Mouse (Mus musculus) midbrain, embryonic 16.5 days (tissue): ENCODE results near the gene H2-DMa. TPM values are rescaled to one million over a fixed set of nuclear protein-coding genes. Genes with fewer than 3 reads are reported as not detected.

Experiments
- ATAC-seq: fragments of 200-750 bp; cut with Nextera tagmentation; 2 replicates; pipeline ENCODE4 v1.8.0; 2017; ENCODE audit warnings: moderate TSS enrichment
- H3K27ac ChIP-seq: fragments of 300-500 bp; sonication (generic); 2 replicates; pipeline ENCODE4 v1.5.1; 2014; ENCODE audit warnings: mild to moderate bottlenecking, low read length, mixed read lengths
- H3K27me3 ChIP-seq: fragments of 300-500 bp; sonication (generic); 2 replicates; pipeline ENCODE4 v1.6.1; 2014; ENCODE audit warnings: low read depth, low read length, mixed read lengths; ENCODE audit not compliant: control insufficient read depth, insufficient read depth
- H3K36me3 ChIP-seq: fragments of 300-500 bp; sonication (generic); 2 replicates; pipeline ENCODE4 v1.6.1; 2014; ENCODE audit warnings: mild to moderate bottlenecking, low read length, moderate library complexity, mixed read lengths; ENCODE audit not compliant: control insufficient read depth, insufficient read depth
- H3K4me1 ChIP-seq: fragments of 300-500 bp; sonication (generic); 2 replicates; pipeline ENCODE4 v1.6.1; 2014; ENCODE audit warnings: mild to moderate bottlenecking, low read length, mixed read lengths; ENCODE audit not compliant: control insufficient read depth, insufficient read depth
- H3K4me2 ChIP-seq: fragments of 300-500 bp; sonication (generic); 2 replicates; pipeline ENCODE4 v1.6.1; 2014; ENCODE audit warnings: mild to moderate bottlenecking, low read length, mixed read lengths
- H3K4me3 ChIP-seq: fragments of 300-500 bp; sonication (generic); 2 replicates; pipeline ENCODE4 v1.5.1; 2014; ENCODE audit warnings: low read depth, mild to moderate bottlenecking, low read length, moderate library complexity, mixed read lengths
- H3K9ac ChIP-seq: fragments of 300-500 bp; sonication (generic); 2 replicates; pipeline ENCODE4 v1.6.1; 2014; ENCODE audit warnings: low read depth, low read length, mixed read lengths
- H3K9me3 ChIP-seq: fragments of 300-500 bp; sonication (generic); replicated peaks from 2 replicates; pipeline ENCODE4 v1.6.1; 2014; ENCODE audit warnings: mild to moderate bottlenecking, low read length, mixed read lengths; ENCODE audit not compliant: control insufficient read depth, poor library complexity, severe bottlenecking
- WGBS: fragments of 180-500 bp; shearing (Covaris S2); extraction: QIAGEN DNeasy Blood & Tissue Kit; methylation state at CpG from one replicate; pipeline ENCODE4 v1.1.7; 2014; 5-methylcytosine and 5-hydroxymethylcytosine counted together
- polyA plus RNA-seq: library from polyadenylated mRNA; unstranded; fragments of >200 nt; fragmentation: Nextera tagmentation; extraction: Ambion mirVana; gene quantifications from 2 replicates; pipeline ENCODE4 v1.2.1, GENCODE M21; 2015

Gene H2-DMa
- polyA plus RNA-seq, 1 experiment from 2014 or later: 22.7 TPM

DNA sequence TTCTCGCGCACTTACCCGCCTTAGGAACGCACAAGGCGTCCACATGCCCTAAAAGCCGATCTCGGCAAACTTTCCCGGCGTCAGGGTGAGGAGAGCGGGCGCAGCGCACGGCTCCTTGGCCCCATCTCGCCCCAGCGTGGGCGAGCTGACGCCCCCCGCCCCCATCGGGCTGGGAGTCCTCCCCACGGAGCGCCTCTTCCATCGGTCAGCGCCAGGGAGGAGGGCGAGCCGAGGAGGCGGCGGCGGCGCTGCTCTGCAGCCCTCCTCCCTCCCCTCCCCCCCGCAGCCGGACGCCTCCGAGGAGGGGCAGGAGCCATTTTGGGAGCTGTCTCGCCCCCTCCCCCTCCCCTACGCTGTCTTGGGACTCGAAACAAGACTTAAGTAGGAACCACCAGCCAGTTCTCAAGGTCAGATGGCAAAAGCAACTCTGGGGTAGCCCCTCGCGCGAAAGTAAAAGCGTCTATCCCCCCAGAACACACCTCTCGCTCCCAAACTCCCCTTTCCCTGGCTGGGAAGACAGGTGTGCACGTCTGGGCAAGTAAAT is 911 bp downstream of the H2-DMa start:
- Histone ChIP-seq H3K4me1 (peaks cover 33% of the 10 kb centered on the region), H3K4me3 (peak overlapping the region; percentile 88), H3K4me2 (peak overlapping the region; percentile 84), H3K36me3 (peaks cover 10% of the 10 kb centered on the region), H3K27ac (peak overlapping the region; percentile 100), H3K27me3 (no peaks in the 10 kb centered on the region), H3K9ac (peak overlapping the region; percentile 99), H3K9me3 (no peaks in the 10 kb centered on the region)
- WGBS: under 1% methylated on average over 37 of the region's 42 CpGs
- 0 out of 2 replicates have a peak, but pooled peaks have one; percentile 1 for ATAC-seq

DNA sequence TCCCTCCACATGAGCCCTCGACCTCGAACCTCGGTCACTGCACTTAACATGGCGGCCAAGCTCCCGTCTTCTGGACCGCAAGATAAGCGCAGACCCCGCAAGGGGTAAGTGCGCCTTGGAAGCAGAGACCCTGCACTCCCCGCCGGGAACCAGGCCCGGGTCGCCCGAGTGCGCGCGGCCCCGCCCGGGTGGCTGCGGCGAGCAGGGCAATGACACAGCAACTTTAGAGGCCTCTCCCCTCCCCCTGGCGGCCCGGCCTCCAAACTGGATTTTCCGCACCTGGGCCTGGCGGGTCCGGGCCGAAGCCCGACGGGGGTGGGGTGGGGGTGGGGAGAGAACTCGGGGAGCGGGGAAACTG is 1.5 kb downstream of the H2-DMa start:
- peak overlapping the region; percentile 99 for H3K9ac ChIP-seq
- H3K4me3 ChIP-seq: peak overlapping the region; percentile 88
- H3K4me2 ChIP-seq: peak overlapping the region; percentile 84
- peak overlapping the region; percentile 100 for H3K27ac ChIP-seq
- under 1% methylated on average over 24 of the region's 31 CpGs for WGBS
- no peaks in the 10 kb centered on the region for H3K9me3 ChIP-seq
- H3K36me3 ChIP-seq: peaks cover 8% of the 10 kb centered on the region; the same call in 1 of the 2 replicates
- ATAC-seq: 0 out of 2 replicates have a peak, but pooled peaks have one; percentile 0
- peaks cover 33% of the 10 kb centered on the region for H3K4me1 ChIP-seq
- H3K27me3 ChIP-seq: no peaks in the 10 kb centered on the region

DNA sequence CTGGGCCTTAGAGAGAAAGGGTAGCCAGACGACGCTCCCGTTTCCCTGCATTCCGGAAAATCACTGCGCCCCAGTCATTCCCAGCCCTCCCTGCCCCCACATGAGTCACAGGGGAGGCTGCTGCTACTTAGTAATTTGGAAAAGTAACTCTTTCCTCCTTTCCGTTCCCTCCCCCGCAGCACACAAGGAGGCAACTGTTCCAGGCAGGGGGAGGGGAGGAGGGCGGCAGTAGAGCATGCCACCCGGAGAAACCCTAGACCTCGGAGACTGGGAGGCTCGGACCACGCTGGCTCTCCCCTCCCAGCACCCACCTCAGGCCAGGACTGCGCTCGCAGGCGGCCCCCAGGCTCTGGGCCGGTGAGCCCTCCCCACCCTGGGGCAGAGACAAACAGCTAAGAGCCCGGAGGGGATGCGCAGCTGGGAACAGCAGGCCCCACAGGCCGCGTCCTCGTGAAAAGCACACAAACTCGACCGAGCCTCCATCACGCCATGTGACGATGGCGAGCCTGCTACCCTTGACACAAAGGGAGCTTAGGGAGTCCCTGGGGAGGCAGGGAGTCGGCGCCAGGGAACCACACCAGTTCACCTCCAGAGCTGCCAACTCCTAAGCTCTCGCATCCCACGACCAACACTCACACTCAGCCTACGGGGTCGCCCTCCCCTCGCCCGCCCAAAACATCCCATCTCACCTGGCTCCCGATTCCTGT is 2.0 kb downstream of the H2-DMa start:
- ATAC-seq: peak; percentile 18
- Histone ChIP-seq H3K9me3 (no peaks in the 10 kb centered on the region), H3K4me3 (peak overlapping the region; percentile 88), H3K4me1 (peaks cover 29% of the 10 kb centered on the region), H3K36me3 (peaks cover 5% of the 10 kb centered on the region; the same call in 1 of the 2 replicates), H3K27ac (peak overlapping the region; percentile 100), H3K4me2 (peak overlapping the region; percentile 84), H3K27me3 (no peaks in the 10 kb centered on the region), H3K9ac (peak overlapping the region; percentile 99)
- WGBS: 0% methylated on average over 32 of the region's 35 CpGs

DNA sequence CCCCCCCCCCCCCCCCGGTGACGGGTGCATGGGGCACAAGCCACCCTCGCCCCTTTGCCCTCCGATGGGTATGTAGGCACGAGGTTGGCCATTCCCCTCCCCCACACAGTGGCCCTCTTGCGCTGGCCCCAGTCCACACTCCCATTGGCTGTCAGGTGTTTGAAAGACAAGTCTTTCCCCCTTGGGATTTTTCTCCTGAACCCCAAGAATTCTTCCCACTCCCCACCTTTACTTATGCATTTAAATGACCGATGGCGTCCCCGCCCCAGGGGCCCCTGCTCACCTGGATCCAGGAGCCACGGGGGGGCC is 2.5 kb downstream of the H2-DMa start:
- Histone ChIP-seq H3K9ac (peak overlapping the region; percentile 99), H3K4me2 (peak overlapping the region; percentile 84), H3K4me3 (peak overlapping the region; percentile 88), H3K36me3 (peaks cover 5% of the 10 kb centered on the region; the same call in 1 of the 2 replicates), H3K9me3 (no peaks in the 10 kb centered on the region), H3K27me3 (no peaks in the 10 kb centered on the region), H3K27ac (peak overlapping the region; percentile 100), H3K4me1 (peaks cover 24% of the 10 kb centered on the region)
- ATAC-seq: peak; percentile 16; the same call in 1 of the 2 replicates
- 0% methylated on average over 8 of the region's 10 CpGs for WGBS

DNA sequence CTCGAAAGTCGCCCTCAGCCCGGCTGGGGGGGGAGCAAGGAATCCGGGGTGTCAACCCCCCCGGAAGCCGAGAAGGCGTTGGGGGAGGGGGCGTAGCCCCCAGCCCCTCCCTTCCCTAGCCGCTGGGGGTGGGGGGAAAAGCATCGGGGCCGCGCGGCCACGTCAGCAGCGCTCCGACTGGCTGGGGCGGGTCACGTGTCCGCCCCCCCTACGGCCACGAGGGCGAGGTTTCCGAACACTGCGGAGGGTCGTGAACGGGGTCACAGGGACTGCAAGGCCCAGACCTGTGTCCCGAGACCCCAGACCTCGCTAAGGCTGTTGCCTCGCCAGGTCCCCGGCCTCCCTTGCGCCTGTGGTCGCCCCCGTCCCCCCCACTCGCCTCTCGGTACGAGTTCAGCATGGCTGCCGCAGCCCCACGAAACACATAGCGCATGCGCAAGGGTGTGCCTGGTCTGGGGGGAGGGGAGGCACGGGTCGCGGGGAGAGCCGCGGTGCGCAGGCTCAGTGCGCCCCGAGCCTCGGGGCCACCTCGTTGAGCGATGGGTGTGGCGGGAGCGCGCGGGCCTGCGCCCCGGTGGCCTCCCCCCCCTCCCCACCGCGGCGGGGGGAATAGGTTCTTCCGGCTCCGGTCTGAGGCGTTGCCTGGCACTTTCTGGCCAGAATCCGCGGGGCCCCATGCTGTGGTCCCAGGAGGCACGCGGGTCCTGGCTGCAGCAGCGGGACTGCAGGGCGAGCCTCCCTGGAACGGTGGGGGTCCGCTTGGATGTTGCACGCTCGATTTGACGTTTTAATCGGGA is 3.0 kb downstream of the H2-DMa start, which contains the start of gene Brd2:
Gene Brd2 (minus strand): TSS at position 447 of the 797 bp plus-strand sequence.
- Histone ChIP-seq H3K27me3 (no peaks in the 10 kb centered on the region), H3K36me3 (peaks cover 5% of the 10 kb centered on the region; the same call in 1 of the 2 replicates), H3K4me3 (peak within 1 kb of the TSS; percentile 88), H3K27ac (peak within 1 kb of the TSS; percentile 100), H3K9me3 (no peaks in the 10 kb centered on the region), H3K9ac (peak within 1 kb of the TSS; percentile 99), H3K4me1 (peaks cover 20% of the 10 kb centered on the region), H3K4me2 (peak within 1 kb of the TSS; percentile 84)
- peak; percentile 54 for ATAC-seq
- under 1% methylated on average over 74 of the region's 75 CpGs for WGBS

DNA sequence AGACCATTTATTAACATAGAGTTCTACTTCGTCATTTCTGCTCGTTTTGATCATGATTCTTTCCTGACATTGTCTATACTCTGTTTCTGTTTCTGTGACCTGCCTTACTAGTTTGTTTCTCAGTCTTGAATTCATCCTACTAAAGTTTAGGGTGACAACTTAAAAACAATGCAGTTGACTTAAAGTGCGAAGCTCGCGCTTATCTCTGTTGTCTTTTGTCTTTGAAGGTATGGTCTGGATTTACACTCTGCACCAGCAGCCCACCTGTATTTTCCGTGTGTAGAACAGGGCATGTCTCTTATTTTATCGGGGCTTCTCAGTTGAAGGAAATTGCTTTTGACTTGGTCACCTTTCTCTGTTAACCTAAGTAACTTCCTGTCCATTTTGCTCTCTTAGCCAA is 3.8 kb downstream of the H2-DMa start:
- WGBS: 2% methylated on average over 7 of the region's 7 CpGs
- H3K9ac ChIP-seq: peak overlapping the region; percentile 99
- H3K27me3 ChIP-seq: no peaks in the 10 kb centered on the region
- peak overlapping the region; percentile 84 for H3K4me2 ChIP-seq
- H3K4me3 ChIP-seq: peak overlapping the region; percentile 88
- peaks cover 5% of the 10 kb centered on the region; the same call in 1 of the 2 replicates for H3K36me3 ChIP-seq
- H3K4me1 ChIP-seq: peaks cover 20% of the 10 kb centered on the region
- ATAC-seq: no peak
- H3K27ac ChIP-seq: peak overlapping the region; percentile 100
- no peaks in the 10 kb centered on the region for H3K9me3 ChIP-seq

DNA sequence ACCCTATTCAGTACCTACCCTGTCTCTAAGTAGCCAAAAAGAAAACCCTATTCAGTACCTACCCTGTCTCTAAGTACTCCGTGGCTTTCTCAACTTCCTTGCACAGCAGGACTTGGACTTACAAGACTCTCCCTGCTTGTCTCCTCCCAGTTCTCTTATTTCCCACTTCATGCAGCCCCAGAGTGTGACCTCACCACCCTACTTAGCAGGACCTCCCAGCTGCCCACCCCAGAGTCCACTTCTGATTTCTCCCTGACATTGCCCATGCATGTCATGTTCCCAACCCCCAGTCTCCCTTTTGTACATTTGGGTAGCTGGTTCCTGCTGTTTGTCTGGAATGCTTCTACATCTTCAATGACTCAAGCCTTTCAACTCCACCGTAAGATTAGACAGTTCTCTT is 4.2 kb downstream of the H2-DMa start:
- peak overlapping the region; percentile 84 for H3K4me2 ChIP-seq
- no peaks in the 10 kb centered on the region for H3K27me3 ChIP-seq
- no peak for ATAC-seq
- peak overlapping the region; percentile 99 for H3K9ac ChIP-seq
- H3K27ac ChIP-seq: peak overlapping the region; percentile 100; the same call in 1 of the 2 replicates
- H3K36me3 ChIP-seq: peaks cover 4% of the 10 kb centered on the region; the same call in 1 of the 2 replicates
- H3K4me1 ChIP-seq: peaks cover 21% of the 10 kb centered on the region
- peak overlapping the region; percentile 88 for H3K4me3 ChIP-seq
- no peaks in the 10 kb centered on the region for H3K9me3 ChIP-seq
- 3% methylated on average over 2 of the region's 2 CpGs for WGBS

DNA sequence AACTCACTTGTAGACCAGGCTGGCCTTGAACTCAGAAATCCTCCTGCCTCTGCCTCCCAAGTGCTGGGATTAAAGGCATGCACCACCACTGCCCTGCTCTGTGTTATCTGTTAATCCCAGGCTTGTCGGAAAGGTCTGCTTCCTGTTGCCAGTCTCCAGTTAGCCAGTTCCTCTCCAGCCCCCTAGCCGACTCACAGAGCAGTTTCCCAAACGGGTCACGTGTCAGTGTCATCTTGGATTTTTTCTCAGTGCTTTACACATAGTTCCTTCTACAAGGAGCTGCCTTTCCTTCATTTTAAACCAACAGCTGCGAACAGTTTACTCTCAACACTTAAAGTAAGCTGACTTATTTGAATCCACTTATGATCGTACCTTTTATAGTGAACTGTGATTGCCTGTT is 5.3 kb downstream of the H2-DMa start:
- H3K9ac ChIP-seq: no peak overlapping the region
- H3K36me3 ChIP-seq: no peaks in the 10 kb centered on the region
- WGBS: 91% methylated on average over 6 of the region's 6 CpGs
- H3K4me1 ChIP-seq: peaks cover 26% of the 10 kb centered on the region
- peak overlapping the region; percentile 4; the same call in 1 of the 2 replicates for H3K4me2 ChIP-seq
- no peak overlapping the region for H3K4me3 ChIP-seq
- ATAC-seq: no peak
- H3K27ac ChIP-seq: no peak overlapping the region
- H3K27me3 ChIP-seq: no peaks in the 10 kb centered on the region
- H3K9me3 ChIP-seq: no peaks in the 10 kb centered on the region
